Mouse (Mus musculus): ENCODE results near the gene Bpifa6. TPM values are rescaled to one million over a fixed set of nuclear protein-coding genes. Genes with fewer than 3 reads are reported as not detected.

The Bpifa6 gene
- polyA plus RNA-seq, 1 experiment from 2014 or later = not detected

Other genes with a start within 250 kb of the Bpifa6 start
- 394 and 463 TPM in 2 replicates for gene Mapre1, start 233.7 kb upstream of the Bpifa6 start, polyA plus RNA-seq (2014; fragmentation: Nextera tagmentation; extraction: Ambion mirVana)
- gene Efcab8, start 195.0 kb upstream of the Bpifa6 start, polyA plus RNA-seq (2014; fragmentation: Nextera tagmentation; extraction: Ambion mirVana) = 0.12 TPM in 1 of 2 replicates, not detected in the other
- not detected in 2 replicates for gene Sun5, start 103.9 kb upstream of the Bpifa6 start, polyA plus RNA-seq (2014; fragmentation: Nextera tagmentation; extraction: Ambion mirVana)
- not detected in 2 replicates for gene Bpifb2, start 99.9 kb upstream of the Bpifa6 start, polyA plus RNA-seq (2014; fragmentation: Nextera tagmentation; extraction: Ambion mirVana)
- not detected in 2 replicates for gene Bpifb6, start 74.6 kb upstream of the Bpifa6 start, polyA plus RNA-seq (2014; fragmentation: Nextera tagmentation; extraction: Ambion mirVana)
- gene Bpifb3, start 56.7 kb upstream of the Bpifa6 start, polyA plus RNA-seq (2014; fragmentation: Nextera tagmentation; extraction: Ambion mirVana) = not detected in 2 replicates
- 0.18 TPM in 1 of 2 replicates, not detected in the other for gene Bpifb4, start 36.7 kb upstream of the Bpifa6 start, polyA plus RNA-seq (2014; fragmentation: Nextera tagmentation; extraction: Ambion mirVana)
- not detected in 2 replicates for gene Bpifa2, start 33.3 kb downstream of the Bpifa6 start, polyA plus RNA-seq (2014; fragmentation: Nextera tagmentation; extraction: Ambion mirVana)
- gene Bpifa3, start 155.4 kb downstream of the Bpifa6 start, polyA plus RNA-seq (2014; fragmentation: Nextera tagmentation; extraction: Ambion mirVana) = not detected in 2 replicates
- not detected in 2 replicates for gene Bpifa1, start 167.9 kb downstream of the Bpifa6 start, polyA plus RNA-seq (2014; fragmentation: Nextera tagmentation; extraction: Ambion mirVana)
- not detected in 2 replicates for gene Bpifa5, start 187.7 kb downstream of the Bpifa6 start, polyA plus RNA-seq (2014; fragmentation: Nextera tagmentation; extraction: Ambion mirVana)
- not detected in 2 replicates for gene Bpifb1, start 215.9 kb downstream of the Bpifa6 start, polyA plus RNA-seq (2014; fragmentation: Nextera tagmentation; extraction: Ambion mirVana)
- gene Bpifb5, start 248.8 kb downstream of the Bpifa6 start, polyA plus RNA-seq (2014; fragmentation: Nextera tagmentation; extraction: Ambion mirVana) = 0.10 and 0.26 TPM in 2 replicates